Comparison of ENCODE assay signal across 11 mouse cellular contexts in the genomic region with DNA sequence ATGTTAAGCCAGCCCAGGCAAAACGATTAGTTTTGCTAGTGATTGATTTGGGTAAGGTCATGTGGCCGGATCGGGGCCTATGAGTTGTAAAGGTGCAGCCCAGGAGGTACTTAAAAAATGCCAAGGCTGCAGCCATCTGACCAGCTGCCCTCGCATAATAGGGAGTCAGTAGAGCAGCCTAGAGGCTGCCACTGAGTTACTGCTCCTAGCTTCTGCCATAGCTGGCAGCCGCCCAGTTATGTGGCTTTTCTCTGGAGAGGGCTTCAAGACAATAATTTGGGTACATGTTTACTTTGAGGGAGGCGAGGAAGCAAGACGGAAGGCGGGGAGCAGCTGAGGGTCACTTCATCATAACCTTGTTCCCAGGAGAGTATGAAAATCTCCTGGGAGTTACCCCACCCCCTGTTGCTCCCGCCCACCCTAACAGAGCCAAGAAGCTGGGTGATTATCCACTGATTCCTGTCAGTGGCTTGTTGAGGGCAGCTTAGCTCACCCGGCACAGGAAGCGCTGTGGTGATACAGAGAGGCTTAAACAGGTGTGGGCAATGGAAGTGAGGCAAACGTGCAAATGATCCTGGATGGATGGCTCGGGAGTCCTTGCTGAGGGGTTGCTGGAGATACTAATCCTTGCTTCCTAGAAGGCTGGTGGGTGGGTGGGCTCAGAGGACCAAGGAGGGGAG. TPM values are rescaled to one million over a fixed set of nuclear protein-coding genes. Genes with fewer than 3 reads are reported as not detected.
A peak's percentile ranks its signal among the peaks of the same experiment; 100 is the strongest.
DNase-seq lines count a peak whose midpoint lies in the region; ATAC-seq and TF ChIP-seq lines count a peak whose summit lies in the region.
"Had no signal": no experiment of that assay in that cellular context is flagged by ENCODE, and none has a peak within 500 bp of the region (broad histone marks: within the 10 kb centered on the region; RNA-seq: fewer than 3 reads in every experiment).

No protein-coding gene starts in this region.

- H3K4me1 ChIP-seq in kidney, adult 2 months (ENCODE audit: control insufficient read depth, insufficient read depth, low read length) = no peaks in the 10 kb centered on the region
- peaks cover 29% of the 10 kb centered on the region for H3K4me1 ChIP-seq in lung, embryonic 15.5 days

- no peaks in the 10 kb centered on the region for H3K27me3 ChIP-seq in kidney, adult 2 months (replicated peaks; ENCODE audit: control insufficient read depth, insufficient read depth, low read length)
- H3K27me3 ChIP-seq in Patski = peaks cover 3% of the 10 kb centered on the region
- H3K27me3 ChIP-seq in lung, embryonic 15.5 days = no peaks in the 10 kb centered on the region
- H3K27me3 ChIP-seq: embryonic facial prominence, embryonic 12.5 days; limb, embryonic 12.5 days; neural tube, embryonic 13.5 days had no signal

- H3K4me3 ChIP-seq in kidney, adult 2 months (ENCODE audit: insufficient read depth, low read depth, low read length) = no peak overlapping the region
- no peak overlapping the region for H3K4me3 ChIP-seq in lung, embryonic 15.5 days
- H3K4me3 ChIP-seq: embryonic facial prominence, embryonic 12.5 days; heart, adult 2 months; limb, embryonic 12.5 days; neural tube, embryonic 13.5 days had no signal

- TF ChIP-seq POLR2A in kidney, adult 2 months (IDR thresholded peaks at IDR 0.05; ENCODE audit: low read depth, low read length) = no peak

- in situ Hi-C loops in Patski (cut with MboI; ENCODE audit: low pct_unique_long_range_greater_than_20kb) = no loop called here

- POLR2A ChIA-PET in Patski (lab: Charles Lee) = no interaction called here

- DNase-seq in kidney, adult 11 months = peak; percentile 10
- DNase-seq in kidney, adult 2 months = no peak
- DNase-seq in Patski (ENCODE audit: low read depth, low spot score) = peak; percentile 22
- DNase-seq in adrenal gland, postnatal 36 days = peak; percentile 46 to 70
- DNase-seq in c-Kit-positive CD71-positive TER-119-positive erythroid progenitor cells, embryonic 14.5 days (ENCODE audit: low spot score) = no peak
- DNase-seq in urinary bladder, adult 2 months (ENCODE audit: low spot score) = no peak
- DNase-seq: heart, adult 2 months had no signal

- WGBS in kidney, adult 2 months = 47% methylated on average over 13 of the region's 13 CpGs
- 22% methylated on average over 13 of the region's 13 CpGs for WGBS in lung, embryonic 15.5 days

- CTCF ChIA-PET in Patski (lab: Charles Lee) = no interaction called here

- no peak overlapping the region for H3K4me2 ChIP-seq in lung, embryonic 15.5 days

- no peak for TF ChIP-seq CTCF in kidney, adult 2 months (conservative IDR thresholded peaks at IDR 0.05; ENCODE audit: insufficient read depth, insufficient read length, low read depth, low read length)
- no peak for TF ChIP-seq CTCF in Patski (IDR thresholded peaks at IDR 0.05)

- H3K9ac ChIP-seq in lung, embryonic 15.5 days = no peak overlapping the region
- H3K9ac ChIP-seq: embryonic facial prominence, embryonic 12.5 days; limb, embryonic 12.5 days; neural tube, embryonic 13.5 days had no signal

- H3K27ac ChIP-seq in kidney, adult 2 months (ENCODE audit: insufficient read depth, low read depth, low read length) = no peak overlapping the region
- H3K27ac ChIP-seq in lung, embryonic 15.5 days = peak overlapping the region; percentile 89; the same call in 1 of the 2 replicates
- H3K27ac ChIP-seq: heart, adult 2 months had no signal

- H3K9me3 ChIP-seq in lung, embryonic 15.5 days = 0 out of 2 replicates have a peak, but pooled peaks cover 3% of the 10 kb centered on the region
- H3K9me3 ChIP-seq: embryonic facial prominence, embryonic 12.5 days; neural tube, embryonic 13.5 days had no signal

- ATAC-seq in Patski = peak; percentile 6
- ATAC-seq in lung, embryonic 15.5 days (ENCODE audit: borderline replicate concordance, extremely low read depth, low FRiP score, low TSS enrichment) = 0 out of 2 replicates have a peak, but pooled peaks have one; percentile 15

- no peaks in the 10 kb centered on the region for H3K36me3 ChIP-seq in kidney, adult 2 months (ENCODE audit: control insufficient read depth, insufficient read depth, low read length)
- no peaks in the 10 kb centered on the region for H3K36me3 ChIP-seq in lung, embryonic 15.5 days
- H3K36me3 ChIP-seq: embryonic facial prominence, embryonic 12.5 days; limb, embryonic 12.5 days; neural tube, embryonic 13.5 days had no signal

RNA-seq across cellular contexts. Expression of a gene that starts 30.4 kb away (rescaled TPM):
- 1.8 and 2.0 TPM in 2 replicates for polyA plus RNA-seq in kidney, adult 2 months (2012; rRNA removed)
- polyA plus RNA-seq in Patski (2021) = 0.03 TPM
- 1 to 10 TPM; 1.4 to 2.6 TPM for total RNA-seq in adrenal gland, postnatal 36 days (2021)
- polyA plus RNA-seq in lung, embryonic 15.5 days (2015; fragmentation: Nextera tagmentation; extraction: Ambion mirVana) = 2.3 and 2.7 TPM in 2 replicates
- 3.0 TPM in 2 replicates for polyA plus RNA-seq in urinary bladder, adult 2 months (2012; rRNA removed)

RNA-seq across cellular contexts. Expression of a gene that starts 41.6 kb away (rescaled TPM):
- polyA plus RNA-seq in kidney, adult 2 months (2012; rRNA removed) = 1.4 and 1.7 TPM in 2 replicates
- not detected for polyA plus RNA-seq in Patski (2021)
- total RNA-seq in adrenal gland, postnatal 36 days (2021) = 1 to 10 TPM in 1 of 2 experiments, under 1 TPM in 1; 0.79 to 1.1 TPM
- 0.11 and 0.21 TPM in 2 replicates for polyA plus RNA-seq in lung, embryonic 15.5 days (2015; fragmentation: Nextera tagmentation; extraction: Ambion mirVana)
- 0.47 and 0.52 TPM in 2 replicates for polyA plus RNA-seq in urinary bladder, adult 2 months (2012; rRNA removed)
- polyA plus RNA-seq: neural tube, embryonic 13.5 days had no signal

Comparison
In these comparisons a context has a peak if more than half of its experiments do, and no peak if none do; other contexts are left out.
1. DNase-seq: peak in kidney, adult 11 months (single experiment), Patski (single experiment) and adrenal gland, postnatal 36 days (2 of 2); none in kidney, adult 2 months (single experiment), c-Kit-positive CD71-positive TER-119-positive erythroid progenitor cells, embryonic 14.5 days (single experiment) and urinary bladder, adult 2 months (single experiment).